Mouse (Mus musculus) left cerebral cortex, postnatal 4 days (tissue): Measurements from ENCODE around the gene Cys1. TPM values are rescaled to one million over a fixed set of nuclear protein-coding genes. Genes with fewer than 3 reads are reported as not detected.

Experiments used
- DNase-seq: peaks from one replicate; pipeline ENCODE4 v3.0.0-alpha.2; 2022
- intact Hi-C: fragments of 180-260 bp; cut with DNase I; formaldehyde crosslinking; loops from one replicate; pipeline ENCODE4 v1.15.1; 2025
- total RNA-seq, 2 experiments: library from RNA; stranded (reverse); gene quantifications; 2 replicates each; pipeline ENCODE4 v1.2.3; 2021

Gene Cys1
- total RNA-seq, 2 experiments from 2014 or later = 8.4 to 8.5 TPM

GRCm38 (mm10) chr12:24699578-24699977 is 18.0 kb upstream of the Cys1 start:
- no peak for DNase-seq

GRCm38 (mm10) chr12:24698514-24698913 is 16.9 kb upstream of the Cys1 start:
- DNase-seq = no peak
- intact Hi-C loops = loop anchor here (5.0 kb wide), 1 partner anchor 221 kb away; no protein-coding TSS in a partner anchor

More at GRCm38 (mm10) chr12:24699578-24699977, 18.0 kb upstream of the Cys1 start:
- intact Hi-C loops = loop anchor here (5.0 kb wide), 1 partner anchor 222 kb away; no protein-coding TSS in a partner anchor

GRCm38 (mm10) chr12:24697484-24698204 is 16.0 kb upstream of the Cys1 start:
- no peak for DNase-seq
- intact Hi-C loops = loop anchor here (2.0 to 5.0 kb wide), 2 partner anchors 93 to 220 kb away; no protein-coding TSS in a partner anchor

GRCm38 (mm10) chr12:24696500-24697483 is 15.2 kb upstream of the Cys1 start:
- DNase-seq = peak; percentile 90
- intact Hi-C loops = loop anchor here (2.0 to 5.0 kb wide), 2 partner anchors 92 to 219 kb away; no protein-coding TSS in a partner anchor

- DNase-seq = no peak
- intact Hi-C loops = no loop called here
These were observed 8.7 kb upstream of the Cys1 start for GRCm38 (mm10) chr12:24690351-24690750.

- intact Hi-C loops = no loop called here
- DNase-seq = no peak
These were observed 5.2 kb upstream of the Cys1 start for GRCm38 (mm10) chr12:24686696-24687346.

- DNase-seq = no peak
- intact Hi-C loops = no loop called here
These were observed 4.6 kb upstream of the Cys1 start for GRCm38 (mm10) chr12:24686038-24686695.

- no peak for DNase-seq
- intact Hi-C loops = no loop called here
These were observed 1.8 kb upstream of the Cys1 start for GRCm38 (mm10) chr12:24683461-24683860.

GRCm38 (mm10) chr12:24682563-24682962 is 950 bp upstream of the Cys1 start:
- intact Hi-C loops = no loop called here
- DNase-seq = no peak

GRCm38 (mm10) chr12:24680492-24681285 is 924 bp downstream of the Cys1 start:
- intact Hi-C loops = no loop called here
- peak; percentile 27 for DNase-seq

- DNase-seq = no peak
- intact Hi-C loops = no loop called here
These were observed 1.5 kb downstream of the Cys1 start for GRCm38 (mm10) chr12:24680096-24680491.

- intact Hi-C loops = no loop called here
These were observed 19.5 kb downstream of the Cys1 start for GRCm38 (mm10) chr12:24662131-24662530.

GRCm38 (mm10) chr12:24661100-24661499 is 20.5 kb downstream of the Cys1 start:
- intact Hi-C loops = no loop called here

More at GRCm38 (mm10) chr12:24662131-24662530, 19.5 kb downstream of the Cys1 start:
- DNase-seq = no peak

GRCm38 (mm10) chr12:24659923-24660322 is 21.7 kb downstream of the Cys1 start:
- intact Hi-C loops = no loop called here
- no peak for DNase-seq

More at GRCm38 (mm10) chr12:24661100-24661499, 20.5 kb downstream of the Cys1 start:
- DNase-seq = no peak

- intact Hi-C loops = no loop called here
- DNase-seq = no peak
These were observed 22.6 kb downstream of the Cys1 start for GRCm38 (mm10) chr12:24658998-24659397.

- intact Hi-C loops = no loop called here
- no peak for DNase-seq
These were observed 25.2 kb downstream of the Cys1 start for GRCm38 (mm10) chr12:24656436-24656835.

GRCm38 (mm10) chr12:24654065-24654862 is 27.3 kb downstream of the Cys1 start:
- DNase-seq = no peak
- intact Hi-C loops = no loop called here

- peak; percentile 91 for DNase-seq
- intact Hi-C loops = no loop called here
These were observed 29.8 kb downstream of the Cys1 start for GRCm38 (mm10) chr12:24651642-24652342.
